Mouse (Mus musculus) retina, postnatal 1 day (tissue): ENCODE results near the gene Il10.

ENCODE experiments used
- DNase-seq: peaks from one replicate; pipeline ENCODE4 v3.0.0-alpha.2; 2012

Gene Il10

GRCm38 (mm10) chr1:131050011-131050410, 30.4 kb downstream of the Il10 start:
- DNase-seq: no peak

GRCm38 (mm10) chr1:131050617-131051016, 31.0 kb downstream of the Il10 start:
- DNase-seq: no peak

- DNase-seq: no peak
These were observed 31.4 kb downstream of the Il10 start for GRCm38 (mm10) chr1:131051073-131051472.

GRCm38 (mm10) chr1:131053239-131053638, 33.6 kb downstream of the Il10 start:
- peak; percentile 92 for DNase-seq

GRCm38 (mm10) chr1:131053656-131054055, 34.0 kb downstream of the Il10 start:
- DNase-seq: no peak

- no peak for DNase-seq
These were observed 34.6 kb downstream of the Il10 start for GRCm38 (mm10) chr1:131054251-131054650.

- DNase-seq: no peak
These were observed 38.8 kb downstream of the Il10 start for GRCm38 (mm10) chr1:131058431-131058830.

GRCm38 (mm10) chr1:131059411-131059810, 39.8 kb downstream of the Il10 start:
- no peak for DNase-seq

GRCm38 (mm10) chr1:131059841-131060240, 40.2 kb downstream of the Il10 start:
- DNase-seq: no peak

GRCm38 (mm10) chr1:131060290-131061253, 40.9 kb downstream of the Il10 start:
- peak; percentile 74 for DNase-seq

- no peak for DNase-seq
These were observed 42.2 kb downstream of the Il10 start for GRCm38 (mm10) chr1:131061740-131062254.

- DNase-seq: no peak
These were observed 43.2 kb downstream of the Il10 start for GRCm38 (mm10) chr1:131062821-131063220.

GRCm38 (mm10) chr1:131064202-131064601, 44.6 kb downstream of the Il10 start:
- DNase-seq: peak; percentile 55

GRCm38 (mm10) chr1:131068011-131068727, 48.5 kb downstream of the Il10 start:
- DNase-seq: no peak

- DNase-seq: no peak
These were observed 49.4 kb downstream of the Il10 start for GRCm38 (mm10) chr1:131069010-131069409.

GRCm38 (mm10) chr1:131072376-131072990, 52.8 kb downstream of the Il10 start:
- DNase-seq: no peak

- no peak for DNase-seq
These were observed 54.9 kb downstream of the Il10 start for GRCm38 (mm10) chr1:131074524-131074938.
